Mouse (Mus musculus) ES-CJ7 (cell line): ENCODE results near the gene Mfrp.
A peak's percentile ranks its signal among the peaks of the same experiment; 100 is the strongest.

ENCODE experiments used
- DNase-seq: peaks from one replicate; pipeline ENCODE4 v3.0.0; 2011; ENCODE audit warnings: low read depth, low spot score

The Mfrp gene

DNA sequence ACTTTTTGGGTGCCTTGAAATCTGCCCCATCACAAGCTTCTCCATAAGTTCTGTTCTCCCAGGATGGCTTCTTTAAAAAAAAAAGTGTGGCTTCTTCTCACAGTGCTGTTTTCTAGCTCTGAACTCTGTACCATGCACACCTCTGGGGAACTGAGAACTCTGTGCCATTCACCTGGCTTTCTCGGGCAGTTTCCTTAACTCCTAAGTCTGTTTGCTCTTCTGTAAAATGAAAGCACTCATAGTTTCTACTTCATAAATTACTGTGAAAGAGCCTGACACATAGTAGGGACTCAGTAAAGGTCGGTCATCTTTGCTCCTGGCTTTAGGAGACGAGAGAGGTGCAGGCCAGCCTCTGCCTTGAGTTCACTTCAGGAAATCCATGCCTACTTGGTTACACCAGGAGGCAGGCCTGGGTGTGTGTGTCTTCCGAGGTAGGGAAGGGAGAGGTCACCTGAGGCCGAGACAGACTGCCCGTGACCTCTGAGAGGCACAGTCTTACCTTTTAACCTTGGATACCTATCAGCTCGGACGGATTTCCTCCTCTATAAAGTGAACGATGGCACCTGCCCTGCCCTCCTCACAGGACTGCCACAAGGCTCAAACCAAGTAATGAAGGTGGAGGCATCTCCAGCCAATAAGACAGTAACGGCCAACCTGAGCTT is 23.3 kb upstream of the Mfrp start:
- no peak for DNase-seq

GRCm38 (mm10) chr9:44078955-44079756 is 22.4 kb upstream of the Mfrp start:
- DNase-seq = no peak

DNA sequence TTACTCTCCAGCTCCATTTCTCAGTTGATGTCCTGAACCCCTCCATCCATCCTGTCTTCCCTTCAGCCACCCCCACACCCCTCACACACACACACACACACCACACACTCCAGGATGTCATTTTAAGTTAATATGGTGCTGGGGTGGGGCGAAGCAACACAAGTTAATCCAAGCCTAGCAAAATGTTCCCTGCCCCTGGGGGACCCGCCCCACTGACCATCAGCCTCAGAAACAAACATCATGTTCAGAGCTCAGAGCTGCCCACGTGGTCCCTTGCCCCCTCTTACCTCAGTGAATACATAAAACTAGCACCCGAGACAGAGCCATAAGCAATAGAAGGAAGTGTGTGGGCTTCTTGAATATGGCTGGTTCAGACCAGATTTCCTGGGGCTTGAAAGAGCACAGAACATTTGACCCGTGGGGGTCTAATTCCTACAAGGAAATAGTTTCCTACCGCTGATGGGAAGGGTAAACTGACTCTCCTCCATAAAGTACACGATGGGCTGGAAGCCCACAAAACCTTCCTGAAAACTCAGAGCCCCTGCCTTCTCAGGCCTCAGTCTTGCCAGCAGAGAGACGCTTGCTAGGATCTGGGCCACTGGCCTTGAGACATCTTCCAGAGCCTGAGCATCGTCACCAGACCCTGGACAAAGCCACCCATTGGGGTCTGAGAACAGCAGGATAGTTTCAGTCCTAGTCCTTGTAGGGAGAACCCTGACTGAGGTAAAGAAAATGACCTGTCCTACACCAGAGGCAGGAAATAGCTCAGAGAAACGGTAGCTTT is 21.3 kb upstream of the Mfrp start:
- no peak for DNase-seq

DNA sequence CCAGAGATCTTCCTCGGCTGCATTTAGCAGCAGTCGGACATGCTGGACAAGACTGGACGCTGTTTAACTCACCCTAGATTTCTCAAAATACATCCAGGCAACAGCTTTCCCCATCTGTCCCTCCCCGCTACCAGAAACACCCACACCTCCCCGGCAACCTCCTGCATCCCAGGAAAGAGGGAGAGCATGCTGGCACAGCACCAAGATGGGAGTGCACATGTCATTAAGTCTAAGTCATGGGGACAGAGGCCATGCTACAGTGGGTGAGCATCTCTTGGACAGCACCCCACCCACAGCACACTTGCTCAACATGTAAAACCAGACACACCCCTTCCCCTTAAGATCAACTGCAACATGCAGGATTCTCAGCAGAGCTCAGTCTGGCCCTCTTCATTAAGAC is 20.6 kb upstream of the Mfrp start:
- DNase-seq = no peak

GRCm38 (mm10) chr9:44081581-44081980 is 19.9 kb upstream of the Mfrp start:
- DNase-seq = no peak

DNA sequence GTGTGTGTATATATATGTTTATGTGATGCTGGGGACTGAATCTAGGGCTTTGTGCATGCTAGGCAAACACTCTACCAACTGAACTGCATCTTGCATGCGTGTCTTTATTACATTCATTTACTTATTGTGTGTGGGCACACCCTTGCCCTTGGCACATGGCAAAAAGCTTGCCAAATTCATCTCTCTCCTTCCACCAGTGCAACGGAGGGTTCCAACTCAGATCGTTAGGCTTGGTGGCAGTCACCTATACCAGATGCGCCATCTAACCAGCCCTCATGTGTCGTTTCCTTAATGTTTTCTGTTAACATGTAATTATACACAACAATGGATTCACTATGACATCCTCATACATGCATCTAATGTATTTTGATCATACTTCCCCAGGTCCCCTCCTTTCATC is 19.3 kb upstream of the Mfrp start:
- no peak for DNase-seq

- no peak for DNase-seq
Measured at GRCm38 (mm10) chr9:44083392-44084121, 18.0 kb upstream of the Mfrp start.

DNA sequence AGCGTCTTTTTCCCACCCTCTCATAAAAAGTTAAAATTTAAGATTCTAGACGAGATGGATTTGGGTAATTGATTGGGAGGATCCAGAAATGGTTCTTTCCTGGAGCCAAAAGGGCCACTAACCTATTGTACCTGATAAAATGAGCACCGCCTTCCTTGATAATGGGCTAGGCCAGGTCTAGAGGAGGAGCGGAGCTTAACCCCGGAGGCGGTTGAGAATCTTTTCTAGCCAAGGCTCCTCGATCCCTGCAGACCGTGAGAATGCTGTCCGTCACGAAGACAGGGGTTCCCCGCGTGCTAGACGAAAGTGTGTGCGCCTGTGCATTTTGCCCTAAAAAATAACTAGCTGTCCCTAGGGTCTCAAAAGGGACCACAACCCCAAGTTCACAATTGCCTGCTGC is 17.3 kb upstream of the Mfrp start:
- peak; percentile 36 for DNase-seq

DNA sequence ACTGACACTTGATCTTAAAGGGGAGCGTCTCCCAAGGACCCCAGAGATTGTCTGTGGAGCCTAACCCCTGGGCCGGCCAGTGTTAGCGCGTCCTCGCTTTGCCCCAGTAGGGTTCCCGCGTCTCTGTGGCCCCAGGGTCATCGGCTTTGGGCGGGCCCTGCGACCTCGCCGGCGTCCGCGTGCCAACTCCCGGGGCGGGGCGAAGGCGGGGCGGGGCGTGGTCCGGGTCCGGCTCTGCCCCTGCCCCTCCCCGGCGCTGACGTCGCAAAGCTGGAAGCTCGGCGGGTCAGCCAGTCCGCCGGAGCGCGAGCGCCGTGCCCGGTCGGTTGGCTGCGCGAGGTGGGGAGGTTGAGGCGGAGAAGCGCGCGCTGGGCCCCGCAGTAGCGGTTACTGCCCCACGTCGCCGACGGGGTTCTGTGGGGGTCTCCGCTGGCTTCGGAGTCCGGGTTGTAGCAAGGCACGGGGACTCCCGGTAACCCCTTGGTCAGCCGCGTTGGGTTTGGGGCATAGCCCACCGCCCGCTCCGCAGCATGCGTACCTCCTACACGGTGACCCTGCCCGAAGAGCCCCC is 16.8 kb upstream of the Mfrp start:
- DNase-seq = peak; percentile 59

- no peak for DNase-seq
Measured at GRCm38 (mm10) chr9:44085276-44085675, 16.3 kb upstream of the Mfrp start.

- DNase-seq = no peak
Measured at GRCm38 (mm10) chr9:44085741-44086665, 15.5 kb upstream of the Mfrp start.

DNA sequence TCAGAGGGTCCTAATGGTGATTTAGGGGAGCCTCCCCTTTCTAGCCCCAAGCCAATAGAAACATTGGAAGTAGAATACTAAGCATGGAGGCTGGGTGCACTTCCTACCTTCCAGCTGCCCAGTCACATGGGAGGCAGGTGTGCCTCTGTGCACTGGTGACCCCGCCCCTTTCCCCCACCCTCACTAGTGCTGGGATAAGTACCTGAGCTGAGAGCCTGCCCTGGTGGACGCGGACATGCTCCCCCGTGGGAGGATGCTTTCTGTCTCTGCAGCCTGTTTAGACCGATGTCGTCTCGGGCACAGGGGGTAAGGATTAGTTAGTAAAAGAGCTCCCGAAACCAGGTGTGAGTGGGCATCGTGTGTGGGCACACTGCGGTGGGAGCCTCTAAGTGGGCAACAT is 14.6 kb upstream of the Mfrp start:
- DNase-seq = no peak

DNA sequence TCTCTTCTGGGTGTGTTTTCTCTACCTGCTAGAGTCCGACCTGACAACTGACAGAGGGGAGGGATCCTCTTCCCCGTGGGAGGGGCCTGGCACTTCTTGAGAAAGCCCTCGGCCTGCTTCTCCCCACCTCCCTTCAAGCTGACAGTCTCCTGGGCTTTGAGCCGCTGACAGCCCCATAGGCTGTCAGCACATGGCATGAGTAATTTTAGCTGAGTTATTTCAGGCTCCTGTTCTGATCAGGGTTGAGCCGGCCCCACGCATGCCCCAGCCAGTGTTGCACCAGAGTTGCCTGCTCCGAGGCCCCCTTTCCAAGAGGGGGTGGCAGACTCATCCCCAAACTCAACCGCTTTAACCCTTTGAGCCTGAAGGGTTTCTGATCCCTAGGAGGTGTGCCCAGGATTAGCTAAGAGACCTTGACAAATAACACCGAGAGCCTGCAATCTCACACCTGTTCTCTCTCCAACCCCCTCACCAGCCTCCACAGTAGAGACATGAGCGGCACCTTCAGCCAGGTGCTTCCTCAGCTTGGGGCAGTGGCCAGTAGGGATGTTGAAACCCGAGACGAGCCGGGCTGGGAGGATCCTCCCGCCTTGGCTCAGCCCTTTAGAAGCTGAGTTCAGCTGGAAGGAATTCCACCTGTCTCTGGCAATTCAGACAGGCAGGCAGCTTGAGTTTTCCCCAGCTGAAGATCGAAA is 13.6 kb upstream of the Mfrp start:
- DNase-seq = no peak

GRCm38 (mm10) chr9:44088877-44089608 is 12.5 kb upstream of the Mfrp start:
- DNase-seq = no peak

GRCm38 (mm10) chr9:44093612-44094503 is 7.7 kb upstream of the Mfrp start:
- peak; percentile 66 for DNase-seq

DNA sequence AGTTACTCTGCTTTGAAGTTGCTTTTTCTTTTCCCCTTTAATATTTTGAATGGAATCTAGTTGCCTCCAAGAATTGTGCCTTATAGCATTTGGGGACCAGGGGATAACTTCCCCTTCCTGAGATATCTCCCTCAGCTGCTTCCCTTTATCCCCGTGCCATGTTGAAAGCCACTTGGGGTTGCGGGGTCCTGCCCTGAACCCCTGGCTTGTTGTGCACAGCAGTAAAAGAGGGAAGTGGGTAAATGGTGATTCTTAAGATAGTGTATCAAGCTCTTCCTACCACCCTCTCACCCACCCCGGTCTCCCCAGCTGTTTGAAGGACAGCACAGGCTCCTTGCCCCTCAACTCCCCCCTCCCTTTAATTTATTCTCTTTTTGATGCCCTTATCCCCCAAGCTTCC is 6.8 kb upstream of the Mfrp start:
- no peak for DNase-seq

- no peak for DNase-seq
Measured at GRCm38 (mm10) chr9:44095781-44096180, 5.7 kb upstream of the Mfrp start.

- peak; percentile 67 for DNase-seq
Measured at GRCm38 (mm10) chr9:44096536-44096935, 5.0 kb upstream of the Mfrp start.
